Mouse (Mus musculus) lung, adult 18-20 months (tissue): Measurements from ENCODE around the gene Klf1.
A peak's percentile ranks its signal among the peaks of the same experiment; 100 is the strongest.
"Not testable (repeated sequence)": the region's sequence is repeated elsewhere in the genome, so short reads cannot be mapped to it uniquely, and the experiment has no call there.

ENCODE experiments used
- DNase-seq, 2 experiments: peaks; one replicate each; pipeline ENCODE4 v3.0.0; 2022; ENCODE audit warnings: mixed read lengths in 2 of 2

The Klf1 gene

DNA sequence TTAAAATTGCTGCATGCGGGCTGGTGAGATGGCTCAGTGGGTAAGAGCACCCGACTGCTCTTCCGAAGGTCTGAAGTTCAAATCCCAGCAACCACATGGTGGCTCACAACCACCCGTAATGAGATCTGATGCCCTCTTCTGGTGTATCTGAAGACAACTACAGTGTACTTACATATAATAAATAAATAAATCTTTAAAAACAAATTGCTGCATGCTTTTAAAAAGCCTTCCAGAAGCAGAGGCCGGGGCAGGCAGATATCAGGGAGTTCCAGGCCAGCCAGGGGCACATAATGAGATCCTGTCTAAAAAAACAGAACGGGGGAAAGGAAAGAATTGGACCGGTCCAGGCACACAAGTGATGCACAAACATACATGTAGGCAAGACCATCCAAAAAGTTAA lies 6.3 kb downstream of the Klf1 start:
- not testable (repeated sequence) for DNase-seq

DNA sequence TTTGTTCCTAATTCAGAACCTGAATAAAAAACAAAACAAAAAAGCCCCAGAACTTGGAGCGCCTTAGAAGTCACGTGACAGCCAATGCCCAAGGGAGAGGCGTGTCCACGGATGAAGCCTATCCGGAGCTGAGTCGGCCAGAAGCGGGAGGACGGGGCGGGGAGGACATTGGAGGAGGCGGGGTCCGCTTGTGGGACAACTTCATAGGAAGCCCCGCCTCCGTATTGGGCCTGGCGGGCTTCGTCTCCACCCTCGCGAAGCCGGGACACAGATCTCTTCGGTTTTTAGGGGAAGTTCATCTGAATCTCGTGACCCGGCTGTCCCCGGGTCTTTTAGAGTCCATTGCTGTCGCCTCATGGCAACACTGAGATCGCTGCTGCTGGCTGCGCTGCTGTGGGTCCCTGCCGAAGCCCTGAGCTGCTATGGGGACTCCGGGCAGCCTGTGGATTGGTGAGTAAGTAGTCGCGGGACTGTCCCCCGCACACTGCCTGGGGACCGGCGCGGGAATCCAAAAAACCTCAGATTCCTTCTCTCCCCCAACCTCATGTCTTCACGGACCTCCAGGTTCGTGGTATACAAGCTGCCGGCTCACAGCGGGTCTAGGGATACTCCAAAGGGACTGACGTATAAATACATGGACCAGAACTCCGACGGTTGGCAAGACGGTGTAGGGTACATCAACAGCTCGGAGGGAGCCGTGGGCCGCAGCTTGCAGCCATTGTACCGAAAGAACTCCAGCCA lies 6.9 kb downstream of the Klf1 start, which contains the start of gene Dnase2a:
TSS of gene Dnase2a (plus strand) at position 140 of the 741 bp plus-strand sequence.
- peak; percentile 99 for DNase-seq

- DNase-seq: no peak
These were observed 7.5 kb downstream of the Klf1 start for GRCm38 (mm10) chr8:84909162-84909767.

DNA sequence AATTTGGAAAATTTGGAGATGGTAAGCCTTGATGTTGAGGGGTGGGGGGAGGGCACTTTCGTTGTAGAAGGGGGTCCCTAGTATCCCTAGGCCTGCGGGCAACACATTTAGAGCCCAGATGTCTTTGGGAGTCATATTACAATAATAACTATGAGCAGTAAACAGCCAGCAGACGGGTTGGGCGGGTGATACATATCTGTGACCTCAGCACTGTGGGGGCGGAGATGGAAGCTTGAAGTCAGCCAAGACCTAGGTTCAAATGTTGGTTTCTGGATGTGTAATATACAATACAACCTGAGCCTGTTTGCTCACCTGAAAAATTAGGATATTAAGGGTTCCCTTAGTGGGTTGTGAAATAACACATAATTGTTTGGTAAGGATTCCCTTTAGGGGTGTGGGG lies 8.2 kb downstream of the Klf1 start:
- no peak for DNase-seq

GRCm38 (mm10) chr8:84910551-84910950 lies 8.8 kb downstream of the Klf1 start:
- no peak for DNase-seq

DNA sequence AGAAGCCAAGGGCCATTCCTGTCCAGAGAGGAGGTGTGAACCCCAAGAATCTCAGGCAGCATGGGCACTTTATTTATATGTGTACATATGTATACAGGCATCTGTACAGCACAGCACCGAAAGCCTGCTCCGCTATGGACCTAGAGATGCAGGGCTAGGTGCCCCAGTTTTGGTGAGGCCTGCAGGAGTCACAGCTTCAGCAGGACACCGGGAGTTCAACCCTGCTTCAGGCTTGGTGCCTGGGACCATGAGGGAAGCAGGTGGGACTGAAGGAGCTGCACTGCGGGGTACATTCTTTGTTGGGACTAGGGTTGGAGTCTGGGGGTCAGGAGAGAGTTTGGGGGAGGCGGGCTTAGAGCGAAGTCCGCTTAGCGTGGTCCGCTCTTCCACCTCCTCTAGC lies 10.1 kb downstream of the Klf1 start:
- no peak for DNase-seq

- DNase-seq: no peak
These were observed 10.7 kb downstream of the Klf1 start for GRCm38 (mm10) chr8:84912391-84912790.

- DNase-seq: peak; percentile 87 to 89
These were observed 11.3 kb downstream of the Klf1 start for GRCm38 (mm10) chr8:84912895-84913501.

- no peak for DNase-seq
These were observed 11.8 kb downstream of the Klf1 start for GRCm38 (mm10) chr8:84913502-84913900.

GRCm38 (mm10) chr8:84913960-84914359 lies 12.2 kb downstream of the Klf1 start:
- peak in 1 of 2 experiments; percentile 44 for DNase-seq

GRCm38 (mm10) chr8:84915269-84915668 lies 13.5 kb downstream of the Klf1 start:
- DNase-seq: peak; percentile 54 to 67

DNA sequence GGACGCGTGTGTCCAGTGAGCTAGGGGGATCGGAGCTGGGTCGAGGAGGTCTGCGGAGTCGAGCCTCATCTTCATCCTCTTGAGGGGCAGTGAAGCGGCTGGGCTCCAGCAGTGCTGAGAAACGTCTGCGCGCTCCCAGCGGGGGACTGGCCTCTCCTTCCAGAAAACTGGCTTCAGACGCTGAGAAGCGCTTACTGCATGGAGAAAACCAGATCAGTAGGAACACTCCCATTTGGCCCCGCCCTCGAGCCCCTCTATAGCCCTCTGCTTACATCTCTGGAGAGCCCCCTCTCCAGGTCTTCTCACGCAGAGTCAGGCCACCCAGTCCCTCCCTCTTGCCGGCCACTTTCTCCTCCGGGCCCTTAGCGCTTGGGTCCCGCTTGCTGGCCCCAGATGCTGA lies 16.1 kb downstream of the Klf1 start:
- DNase-seq: no peak

- no peak for DNase-seq
These were observed 16.9 kb downstream of the Klf1 start for GRCm38 (mm10) chr8:84918646-84919045.

GRCm38 (mm10) chr8:84921596-84921995 lies 19.9 kb downstream of the Klf1 start:
- DNase-seq: peak; percentile 86 to 89

DNA sequence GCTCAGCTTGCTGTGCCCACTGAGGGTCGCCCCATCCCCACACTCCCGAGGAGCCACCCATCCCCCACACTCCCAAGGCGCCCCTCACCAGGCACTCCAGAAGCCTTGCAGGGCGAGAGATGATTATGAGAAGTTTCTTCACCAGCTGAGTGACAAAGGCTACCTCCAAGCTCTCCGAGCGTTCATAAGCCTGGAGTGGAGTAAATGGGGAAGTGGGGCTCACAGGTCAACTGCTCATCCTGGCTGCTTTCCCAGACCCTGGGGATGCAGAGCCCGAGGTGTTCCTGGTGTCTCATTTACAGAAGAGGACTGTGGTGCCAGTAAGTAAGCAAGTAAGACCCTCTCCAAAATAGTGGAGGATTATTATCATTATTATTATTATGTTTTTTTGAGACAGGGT lies 23.8 kb downstream of the Klf1 start:
- DNase-seq: no peak

- no peak for DNase-seq
These were observed 25.8 kb downstream of the Klf1 start for GRCm38 (mm10) chr8:84927513-84927912.

- peak; percentile 57 to 63 for DNase-seq
These were observed 27.0 kb downstream of the Klf1 start for GRCm38 (mm10) chr8:84928456-84929306.

- no peak for DNase-seq
These were observed 28.9 kb downstream of the Klf1 start for GRCm38 (mm10) chr8:84930582-84930981.

DNA sequence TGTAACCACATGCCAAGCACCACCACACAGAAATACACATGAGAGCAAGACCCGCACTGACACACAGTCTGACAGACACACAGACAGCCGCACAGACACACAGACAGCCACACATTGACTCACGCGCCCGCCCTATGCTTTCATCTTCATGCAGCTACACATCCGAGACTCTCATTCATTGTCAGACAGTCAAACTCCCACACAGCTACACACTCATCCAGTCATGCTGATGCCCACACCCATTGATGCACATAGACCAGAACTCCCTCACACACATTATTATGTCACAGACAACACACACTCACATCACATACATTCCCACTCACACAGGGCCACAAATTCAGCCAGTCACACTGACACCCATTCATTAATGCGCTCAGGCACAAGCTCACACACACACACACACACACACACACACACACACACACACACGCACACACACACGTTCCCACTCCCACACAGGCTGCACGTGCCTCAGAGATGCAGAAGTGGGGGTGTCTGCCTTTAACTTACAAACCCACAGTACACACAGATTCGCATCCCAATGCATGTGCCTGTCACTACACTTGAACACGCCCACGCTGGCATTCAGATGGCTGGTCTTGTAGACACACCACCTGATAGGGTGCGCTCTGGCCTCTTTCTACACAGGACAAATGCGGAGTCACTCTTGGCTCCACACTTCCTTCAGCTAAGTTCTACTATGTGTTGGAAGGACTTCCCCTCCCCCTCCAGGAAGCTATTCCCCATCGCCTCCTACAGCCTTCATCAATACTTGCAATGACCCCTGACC lies 32.2 kb downstream of the Klf1 start:
- DNase-seq: no peak

- DNase-seq: no peak
These were observed 33.1 kb downstream of the Klf1 start for GRCm38 (mm10) chr8:84934860-84935259.

- DNase-seq: no peak
These were observed 33.8 kb downstream of the Klf1 start for GRCm38 (mm10) chr8:84935489-84935888.
